Mouse (Mus musculus) left cerebral cortex, postnatal 4 days (tissue): ENCODE results near the gene Rangrf. TPM values are rescaled to one million over a fixed set of nuclear protein-coding genes. Genes with fewer than 3 reads are reported as not detected.
A peak's percentile ranks its signal among the peaks of the same experiment; 100 is the strongest.
"Not testable (repeated sequence)": the region's sequence is repeated elsewhere in the genome, so short reads cannot be mapped to it uniquely, and the experiment has no call there.

Experiments
- DNase-seq: peaks from one replicate; pipeline ENCODE4 v3.0.0-alpha.2; 2022
- intact Hi-C: fragments of 180-260 bp; cut with DNase I; formaldehyde crosslinking; loops from one replicate; pipeline ENCODE4 v1.15.1; 2025
- total RNA-seq, 2 experiments: library from RNA; stranded (reverse); gene quantifications; 2 replicates each; pipeline ENCODE4 v1.2.3; 2021

Gene Rangrf
- total RNA-seq, 2 experiments from 2014 or later = 16.4 to 23.8 TPM

DNA sequence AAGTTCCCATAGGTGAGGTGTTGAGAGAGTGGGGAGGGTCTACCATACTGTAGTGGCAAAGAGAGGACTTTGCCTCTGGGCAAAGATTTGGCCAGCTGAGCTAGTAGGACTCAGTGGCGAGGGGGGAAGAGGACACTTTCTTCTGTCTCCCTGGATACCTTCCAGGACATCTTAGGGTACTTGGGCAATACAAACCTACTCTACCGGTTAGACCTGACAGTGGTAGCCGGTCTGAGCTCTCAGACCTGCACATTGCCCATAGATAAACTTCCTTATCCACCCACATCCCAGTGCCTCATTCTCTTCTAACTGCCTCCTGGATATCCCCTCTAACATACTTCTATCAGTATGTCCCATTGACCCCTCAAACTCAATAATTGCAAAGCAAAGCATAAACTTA, 5.9 kb upstream of the Rangrf start:
- intact Hi-C loops = loop anchor here (5.0 kb wide), 1 partner anchor 79 kb away; the partner anchor contains the start of gene Rpl26
- no peak for DNase-seq

DNA sequence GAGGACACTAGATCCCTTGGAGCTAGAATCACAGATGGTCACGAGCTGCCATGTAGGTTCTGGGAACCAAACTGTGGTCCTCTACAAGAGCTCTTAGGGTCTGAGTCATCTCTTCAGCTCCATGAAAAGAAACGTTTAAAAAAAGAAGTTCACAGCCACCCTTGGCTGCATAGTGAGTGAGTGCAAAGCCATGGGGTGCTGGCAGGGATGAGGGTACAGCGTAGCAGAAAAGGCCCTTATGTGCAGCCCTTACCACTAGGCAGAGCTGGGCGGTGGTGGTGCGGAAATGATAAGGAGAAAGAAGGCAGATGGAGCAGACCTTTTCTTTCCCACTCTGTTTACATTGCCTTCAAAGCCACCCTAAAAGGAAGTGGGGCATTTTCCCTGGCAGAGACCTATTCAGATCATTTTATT, 4.3 kb upstream of the Rangrf start:
- DNase-seq = no peak
- intact Hi-C loops = no loop called here

DNA sequence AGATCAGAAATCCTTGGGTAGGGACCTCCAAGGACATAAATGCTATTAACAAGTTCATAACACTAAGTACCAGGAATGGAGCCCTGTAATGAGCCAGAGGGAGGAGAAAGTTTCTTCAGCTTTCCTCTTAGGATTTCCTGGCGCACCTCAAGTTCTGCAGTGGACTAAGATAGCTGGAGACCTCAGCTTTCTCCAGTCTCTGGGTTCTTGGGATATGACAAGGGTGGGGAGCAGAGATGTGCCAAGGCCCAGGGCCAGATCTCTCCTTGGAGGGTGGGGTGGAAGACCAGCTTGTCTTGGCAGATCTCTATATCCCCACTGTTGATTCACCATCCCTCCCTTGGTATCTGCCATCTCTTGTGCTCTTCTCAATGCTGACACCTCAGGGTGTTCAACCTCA, 616 bp upstream of the Rangrf start:
- DNase-seq = no peak
- intact Hi-C loops = no loop called here

DNA sequence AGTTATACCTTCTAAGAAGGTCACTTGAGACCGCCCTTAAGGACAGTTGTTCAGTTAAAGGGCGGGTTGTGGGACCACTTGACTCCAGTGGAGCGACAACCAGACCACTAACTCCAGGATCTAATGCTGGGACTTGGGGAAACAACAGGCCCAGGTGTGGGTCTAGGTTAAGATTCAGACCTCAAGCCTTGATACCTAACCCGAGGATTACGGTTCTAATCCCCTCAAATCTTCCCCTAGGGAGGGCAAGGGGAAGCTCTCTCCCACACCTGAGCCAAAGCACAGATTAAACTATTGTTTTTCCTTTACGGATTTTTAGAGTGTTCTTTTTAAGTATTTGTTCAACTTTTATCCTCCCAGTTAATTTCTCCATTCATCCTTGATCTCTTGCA, 930 bp downstream of the Rangrf start:
- intact Hi-C loops = no loop called here
- no peak for DNase-seq

DNA sequence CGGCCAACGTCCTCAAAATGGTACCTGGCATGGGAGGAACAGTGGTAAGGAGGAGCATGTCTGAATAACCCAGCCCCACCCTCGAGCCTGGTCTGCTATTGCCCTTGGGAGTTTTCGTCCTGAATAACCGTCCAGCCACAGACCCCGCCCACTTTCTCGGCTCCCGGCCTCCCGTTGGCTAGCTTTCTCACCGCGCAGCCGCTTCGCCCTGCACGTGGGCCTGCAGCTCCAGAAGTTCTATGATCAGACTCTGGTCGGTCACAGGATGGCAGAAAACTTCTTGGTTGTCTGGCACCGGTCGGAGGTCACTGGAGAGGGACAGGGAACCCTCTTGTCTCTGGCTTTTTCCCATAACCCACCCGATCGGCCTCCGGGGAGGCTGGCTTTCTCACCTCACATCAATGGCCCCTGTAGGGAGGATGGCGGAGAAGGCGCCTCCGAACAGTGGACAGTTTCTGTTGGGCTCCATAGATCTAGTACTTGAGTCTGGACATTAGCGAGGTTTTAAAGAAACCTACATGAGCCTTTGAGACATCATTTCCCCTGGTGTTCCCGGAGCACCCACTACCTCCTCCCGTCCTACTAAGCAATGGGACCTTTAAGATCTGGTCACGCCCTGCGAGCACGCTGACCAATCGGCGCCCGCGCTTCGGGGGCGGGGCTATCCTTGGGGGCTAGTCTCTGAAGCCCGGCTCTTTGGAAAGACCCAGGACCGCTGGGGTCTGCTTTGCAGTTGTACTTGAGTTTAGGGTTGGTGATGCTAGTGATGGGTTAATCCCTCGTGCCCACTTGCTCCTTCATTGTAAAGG, 1.5 kb downstream of the Rangrf start:
- DNase-seq = peak; percentile 88
- intact Hi-C loops = not testable (repeated sequence)

DNA sequence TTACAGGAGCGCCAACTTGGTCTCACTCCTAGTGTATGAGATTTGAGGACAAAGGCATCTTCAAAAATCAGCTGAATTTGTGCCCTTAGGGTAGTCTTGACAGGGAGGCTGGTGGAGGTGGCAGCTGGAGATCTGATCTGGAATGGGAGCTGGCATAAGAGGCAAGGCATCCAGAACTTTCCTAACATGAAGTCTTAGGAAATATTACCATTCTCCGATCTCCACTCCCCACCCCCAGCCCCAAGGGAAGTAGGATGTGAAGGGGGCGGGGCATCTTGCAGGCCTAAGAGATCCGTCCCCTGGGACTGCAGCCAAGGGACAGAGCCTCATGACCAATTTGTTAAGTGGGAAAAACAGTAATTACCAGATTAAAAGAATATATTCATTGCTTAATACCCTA, 4.8 kb downstream of the Rangrf start:
- intact Hi-C loops = no loop called here
- DNase-seq = no peak

DNA sequence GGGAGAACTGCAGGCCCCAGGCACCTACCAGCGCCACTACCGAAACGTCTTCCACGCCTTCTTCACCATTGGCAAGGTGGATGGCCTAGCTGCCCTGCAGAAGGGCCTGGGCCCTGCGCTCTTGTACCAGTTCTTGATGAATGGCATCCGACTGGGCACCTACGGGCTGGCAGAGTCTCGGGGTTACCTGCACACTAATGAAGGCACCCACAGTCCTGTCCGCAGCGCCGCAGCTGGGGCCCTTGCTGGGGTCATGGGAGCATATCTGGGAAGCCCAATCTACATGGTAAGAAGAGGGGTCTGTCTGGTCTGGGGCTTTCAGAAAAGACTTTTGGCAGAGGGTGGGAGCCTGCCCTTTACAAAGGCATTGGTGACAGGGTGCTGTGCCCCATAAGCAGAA, 6.2 kb downstream of the Rangrf start:
- intact Hi-C loops = no loop called here

DNA sequence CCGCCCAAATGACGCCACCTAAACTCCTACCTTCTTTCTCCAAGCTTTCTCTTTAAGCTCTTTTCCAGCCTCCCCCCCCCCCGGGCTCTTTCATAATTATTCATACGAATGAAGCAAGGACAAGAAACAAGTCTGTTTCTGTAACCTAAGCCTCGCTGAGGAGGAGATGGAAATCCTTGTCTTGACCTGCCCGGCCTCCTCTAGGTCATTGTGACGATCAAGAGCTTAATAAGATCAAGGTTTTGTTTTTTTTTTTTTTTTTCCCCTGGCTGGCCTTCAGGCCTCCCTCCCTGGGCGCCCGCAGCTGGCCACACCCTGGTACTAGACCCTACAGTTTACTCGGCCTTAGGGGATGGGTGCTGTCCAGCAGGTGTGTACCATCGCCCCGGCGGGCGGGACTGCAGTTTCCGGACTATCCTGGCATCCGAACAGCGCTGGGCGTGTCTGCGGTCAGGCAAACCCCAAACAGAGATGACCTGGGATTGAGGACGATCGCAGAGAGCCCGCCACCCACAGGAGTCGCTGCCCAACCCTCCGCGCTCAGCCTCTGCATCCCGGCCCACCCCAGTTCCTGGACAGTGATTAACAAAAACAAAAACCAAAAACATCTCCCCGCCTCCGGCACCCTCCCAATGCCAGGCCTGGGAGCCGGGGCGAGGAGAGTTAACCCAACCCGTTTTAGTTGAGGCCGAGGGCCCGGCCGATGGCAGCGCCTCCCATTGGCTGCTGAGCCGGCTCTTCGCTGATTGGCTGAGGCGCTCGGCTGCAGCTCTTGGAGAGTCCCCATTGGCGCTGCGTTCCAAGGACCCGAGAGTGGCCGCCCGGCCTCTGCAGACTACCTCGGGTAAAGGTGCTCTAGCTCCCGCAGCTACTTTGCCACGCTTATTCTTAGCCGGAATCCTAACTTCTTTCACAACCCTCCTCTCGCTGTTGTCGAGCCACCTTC, 7.4 kb downstream of the Rangrf start, which contains the start of gene Slc25a35:
Gene Slc25a35, plus strand, starts transcription at position 795 of the 946 bp plus-strand sequence.
- DNase-seq = peak; percentile 90
- intact Hi-C loops = no loop called here

More for the DNA sequence above, 6.2 kb downstream of the Rangrf start:
- DNase-seq = no peak

DNA sequence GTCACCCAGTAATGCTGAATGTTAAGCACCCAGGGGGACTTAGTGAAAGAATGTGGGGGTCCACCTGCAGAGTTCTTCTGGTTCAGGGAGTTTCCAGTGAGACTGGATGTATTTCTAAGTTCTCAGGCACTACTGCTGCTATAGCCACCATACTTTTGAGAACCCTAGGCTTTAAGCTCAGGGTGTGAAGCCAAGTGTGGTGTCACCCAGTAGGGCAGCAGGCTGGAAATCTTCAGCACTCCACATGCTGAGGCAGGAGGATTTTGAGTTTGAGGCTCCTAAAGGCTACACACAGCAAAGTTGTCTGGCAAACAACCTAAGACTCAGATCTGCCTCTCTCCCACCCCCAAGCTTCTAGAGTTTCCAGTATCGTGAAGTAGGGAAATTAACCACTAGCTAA, 8.4 kb downstream of the Rangrf start:
- no peak for DNase-seq
- intact Hi-C loops = no loop called here

DNA sequence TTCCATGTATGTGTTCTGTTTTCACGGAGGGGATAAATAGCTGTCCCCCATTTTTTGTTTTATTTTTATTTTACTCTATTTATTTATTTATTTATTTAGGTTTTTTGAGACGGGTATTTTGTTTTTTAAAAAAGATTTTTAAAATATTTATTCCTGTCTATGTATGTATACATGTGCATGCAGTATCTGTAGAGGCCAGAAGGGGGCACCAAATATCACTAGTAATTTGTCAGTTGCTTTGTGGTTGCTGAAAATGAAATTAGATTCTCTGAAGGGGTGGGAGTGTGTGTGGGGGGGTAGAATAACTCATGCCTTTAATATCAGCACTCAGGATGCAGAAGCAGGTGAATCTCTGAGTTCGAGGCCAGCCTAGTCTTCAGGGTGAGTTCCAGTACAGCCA, 9.1 kb downstream of the Rangrf start:
- peak; percentile 64 for DNase-seq
- intact Hi-C loops = no loop called here

DNA sequence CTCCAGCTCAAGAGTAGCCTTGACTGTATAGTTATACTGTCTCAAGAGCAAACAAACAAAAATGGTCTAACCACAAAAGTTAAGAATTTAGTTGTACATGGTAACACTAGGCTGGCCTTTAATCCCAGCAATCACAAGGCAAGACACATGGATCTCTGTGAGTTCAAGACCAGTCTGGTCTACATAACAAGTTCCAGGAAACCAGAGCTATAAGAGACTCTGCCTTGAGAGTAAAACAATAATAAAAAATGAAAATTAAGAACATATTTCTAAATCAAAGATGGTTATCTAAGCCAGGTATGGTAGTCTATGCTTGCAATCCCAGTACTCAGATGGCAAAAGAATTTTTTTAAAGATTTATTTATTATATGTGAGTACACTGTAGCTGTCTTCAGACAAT, 9.9 kb downstream of the Rangrf start:
- no peak for DNase-seq
- intact Hi-C loops = no loop called here

DNA sequence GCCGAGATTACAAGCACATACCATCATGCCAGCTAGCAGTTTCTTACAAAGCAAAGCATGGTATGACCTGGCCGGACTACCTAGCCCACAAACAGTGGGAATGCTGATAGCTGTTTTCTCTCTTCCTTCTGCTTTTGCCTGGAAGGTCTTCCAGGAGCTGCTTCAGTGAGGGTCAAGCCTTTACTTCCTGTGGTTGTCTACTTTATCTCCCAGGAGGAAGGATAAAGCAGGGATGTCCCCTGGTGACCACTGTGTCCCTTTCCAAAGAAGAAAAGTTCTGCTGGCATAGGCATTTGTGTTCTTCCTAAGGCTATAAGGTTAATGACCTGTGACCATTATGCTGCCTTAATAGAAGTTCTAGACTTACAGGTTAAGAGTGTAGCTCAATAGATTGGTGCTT, 11.6 kb downstream of the Rangrf start:
- DNase-seq = no peak
- intact Hi-C loops = no loop called here

DNA sequence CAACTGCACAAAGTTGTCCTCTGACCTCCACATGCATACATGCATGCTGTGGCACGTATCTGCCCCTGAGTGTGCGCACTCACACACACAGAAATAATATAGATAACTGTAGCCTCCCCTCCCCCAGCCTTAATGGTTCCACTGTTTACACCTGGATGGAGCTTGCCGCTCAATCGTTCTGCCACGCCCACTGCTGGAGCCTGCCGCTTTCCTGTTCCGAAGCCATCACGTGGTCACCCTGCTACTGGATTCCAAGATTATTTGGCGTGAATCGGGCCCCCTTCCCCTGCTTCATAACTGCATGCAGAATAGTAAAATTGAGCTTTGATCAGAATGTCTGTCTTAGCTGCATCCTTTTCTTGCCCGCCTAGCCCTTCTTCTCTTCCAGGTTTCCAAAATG, 12.8 kb downstream of the Rangrf start:
- DNase-seq = not testable (repeated sequence)

DNA sequence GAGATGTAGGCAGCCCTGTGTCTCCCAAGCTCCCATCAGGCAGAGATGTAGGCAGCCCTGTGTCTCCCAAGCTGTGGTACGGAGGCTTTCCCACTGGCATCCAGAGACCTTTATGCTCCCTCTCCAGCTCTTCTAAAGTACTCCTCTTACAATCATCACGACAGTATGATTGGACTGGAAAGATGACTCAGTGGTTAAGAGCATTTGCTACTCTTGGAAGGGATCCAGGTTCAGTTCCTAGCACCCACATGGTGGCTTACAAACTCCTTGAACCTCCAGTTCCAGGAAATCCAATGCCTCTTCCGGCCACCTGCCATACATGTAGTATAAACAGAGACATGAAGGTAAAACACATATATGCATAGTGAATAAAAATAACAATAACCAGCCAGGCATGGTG, 13.4 kb downstream of the Rangrf start:
- no peak for DNase-seq
- intact Hi-C loops = no loop called here

More for the DNA sequence above, 12.8 kb downstream of the Rangrf start:
- intact Hi-C loops = not testable (repeated sequence)

DNA sequence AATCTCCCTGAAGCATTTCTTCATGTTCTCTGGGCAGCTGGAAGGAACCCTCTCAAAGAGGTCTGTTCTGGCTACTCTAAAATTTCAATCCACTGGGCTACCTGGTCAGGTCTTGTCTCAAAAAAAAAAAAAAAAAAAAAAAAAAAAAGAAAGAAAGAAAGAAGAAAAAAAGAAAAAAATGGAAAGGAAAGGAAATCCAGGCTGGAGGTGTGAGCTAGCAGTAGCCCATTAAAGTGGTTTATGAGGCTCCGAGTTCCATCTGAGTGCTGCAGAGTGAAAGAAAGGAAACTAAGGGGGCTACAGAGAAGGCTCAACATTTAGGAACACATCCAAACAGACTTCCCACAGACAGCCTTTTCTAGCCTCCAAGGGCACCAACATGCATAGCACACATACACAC, 17.0 kb downstream of the Rangrf start:
- intact Hi-C loops = no loop called here
- DNase-seq = no peak

DNA sequence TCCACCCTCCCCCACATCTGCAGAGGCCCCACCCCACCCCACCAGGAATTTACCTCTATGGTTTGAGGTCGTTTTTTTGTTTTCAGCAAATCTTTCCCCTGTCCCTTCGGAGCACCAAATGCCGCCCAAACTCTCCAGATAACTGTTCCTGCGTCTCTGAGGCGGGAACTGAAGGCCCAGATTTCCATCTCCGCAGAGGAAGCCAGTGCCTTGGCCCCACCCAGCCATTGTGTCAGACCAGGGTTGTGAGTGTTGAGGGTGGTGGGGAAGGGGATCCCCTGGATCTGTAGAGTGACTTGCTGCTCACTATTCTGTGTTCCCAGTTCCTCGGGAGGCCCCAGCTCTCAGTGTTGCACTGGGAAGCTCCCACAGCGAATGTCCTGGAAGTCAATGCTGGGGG, 17.7 kb downstream of the Rangrf start, which contains the start of gene Arhgef15:
Gene Arhgef15, minus strand, starts transcription at position 173 of the 400 bp plus-strand sequence.
- intact Hi-C loops = no loop called here
- DNase-seq = no peak

DNA sequence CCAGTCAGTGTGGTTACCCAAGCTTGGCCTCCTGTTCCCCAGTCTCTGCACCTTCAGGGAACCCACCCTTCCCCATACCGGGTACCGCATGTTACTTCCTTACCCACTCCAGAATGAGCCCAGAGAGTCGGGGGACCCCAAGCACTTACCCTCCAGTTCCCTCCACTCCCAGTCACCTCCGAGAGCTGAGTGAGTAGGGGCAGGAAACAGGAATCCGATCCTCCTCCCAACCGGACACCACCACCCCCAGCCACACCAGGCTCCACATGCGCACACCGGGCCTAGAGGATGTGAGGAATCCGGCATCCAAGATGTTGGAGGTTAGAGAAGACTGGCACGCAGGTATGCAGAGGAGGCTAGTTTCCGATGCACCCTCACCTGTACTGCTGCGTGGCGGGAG, 18.3 kb downstream of the Rangrf start:
- no peak for DNase-seq
- intact Hi-C loops = no loop called here

DNA sequence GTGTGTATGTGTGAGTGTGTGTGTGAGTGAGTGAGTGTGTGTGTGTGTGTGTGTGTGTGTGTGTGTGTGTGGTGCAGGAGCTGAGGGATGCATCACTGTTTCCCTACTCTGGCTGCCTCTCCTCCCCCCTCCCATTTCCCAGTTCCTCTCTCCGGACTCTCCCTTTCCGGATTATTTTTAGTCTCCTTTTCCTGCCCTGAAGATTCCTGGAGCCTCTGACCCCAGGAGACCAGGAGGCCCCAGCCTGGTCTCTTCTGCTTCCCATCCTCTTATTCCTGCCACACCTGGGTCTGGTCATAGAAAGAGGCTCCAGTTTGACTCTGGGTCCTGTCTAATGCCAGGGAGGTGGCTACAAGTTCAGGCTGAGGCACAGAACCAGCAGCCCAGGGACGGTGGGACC, 18.9 kb downstream of the Rangrf start:
- no peak for DNase-seq
- intact Hi-C loops = no loop called here

DNA sequence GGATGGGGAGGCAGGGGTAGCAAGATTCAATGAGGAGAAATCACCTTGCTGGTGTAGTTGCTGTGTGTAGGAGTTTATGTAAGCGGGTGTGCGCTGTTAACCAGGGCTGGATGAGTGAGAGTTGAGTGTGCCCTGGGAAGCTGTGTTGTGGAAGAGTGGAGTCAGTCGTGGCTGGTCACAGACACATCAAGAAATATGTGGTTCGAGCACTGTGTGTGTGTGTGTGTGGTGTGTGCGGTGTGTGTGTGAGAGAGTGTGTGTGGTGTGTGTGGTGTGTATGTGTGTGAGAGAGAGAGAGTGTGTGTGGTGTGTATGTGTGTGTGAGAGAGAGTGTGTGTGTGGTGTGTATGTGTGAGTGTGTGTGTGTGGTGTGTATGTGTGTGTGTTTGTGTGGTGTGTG, 19.5 kb downstream of the Rangrf start:
- intact Hi-C loops = no loop called here
- no peak for DNase-seq

DNA sequence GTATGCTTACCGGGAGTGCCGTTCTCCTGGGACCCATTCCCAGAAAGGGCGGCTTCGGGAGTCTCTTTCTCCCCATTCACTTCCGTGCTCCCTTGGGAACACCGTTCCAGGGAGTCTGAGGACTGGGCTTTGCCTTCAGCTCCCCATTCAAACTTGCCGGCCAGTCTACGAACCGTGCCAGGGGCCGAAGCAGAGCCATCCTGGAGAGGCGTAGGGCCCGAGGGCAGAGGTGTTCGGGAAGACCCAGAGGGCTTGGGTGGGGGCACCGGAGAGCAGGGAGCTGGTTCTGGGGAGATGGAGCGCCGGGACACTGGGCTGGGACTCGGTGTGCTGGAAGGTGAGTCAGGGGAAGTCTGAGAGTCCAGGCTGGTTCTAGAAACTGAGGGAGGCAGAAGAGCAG, 20.6 kb downstream of the Rangrf start:
- intact Hi-C loops = no loop called here
- DNase-seq = no peak

DNA sequence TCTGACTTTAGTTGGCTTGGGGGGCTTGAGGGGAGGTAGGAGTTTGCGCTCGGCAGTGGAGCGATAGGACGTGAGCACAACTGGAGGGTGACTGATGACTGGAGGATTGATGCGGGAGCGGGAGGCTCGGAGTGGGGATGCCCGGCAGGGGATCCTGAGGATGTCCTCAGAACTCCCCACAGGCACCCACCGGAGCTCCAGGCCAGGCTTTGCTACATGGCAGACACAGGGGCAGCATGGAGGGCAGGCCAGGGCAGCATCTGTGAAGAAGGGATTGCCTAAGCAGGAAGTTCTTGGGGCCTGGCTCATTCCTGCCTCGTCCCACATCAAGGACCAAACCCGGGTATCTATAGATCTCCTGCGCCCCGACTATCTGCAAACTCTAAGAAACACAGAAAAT, 21.1 kb downstream of the Rangrf start:
- DNase-seq = no peak
- intact Hi-C loops = no loop called here
